Mouse (Mus musculus) neural tube, embryonic 11.5 days (tissue): ENCODE results near the gene Grhpr. TPM values are rescaled to one million over a fixed set of nuclear protein-coding genes. Genes with fewer than 3 reads are reported as not detected.
"Not testable (repeated sequence)": the region's sequence is repeated elsewhere in the genome, so short reads cannot be mapped to it uniquely, and the experiment has no call there.

Experiments used
- ATAC-seq: fragments of 200-750 bp; cut with Nextera tagmentation; 2 replicates; pipeline ENCODE4 v1.8.0; 2017; ENCODE audit warnings: moderate number of reproducible peaks, mild to moderate bottlenecking, moderate TSS enrichment, moderate library complexity; ENCODE audit not compliant: insufficient read depth, low FRiP score, low TSS enrichment
- DNase-seq: peaks from one replicate; pipeline ENCODE4 v3.0.0-alpha.2; 2015; ENCODE audit warnings: low spot score
- H3K27ac ChIP-seq: fragments of 300-500 bp; sonication (generic); 2 replicates; pipeline ENCODE4 v1.5.1; 2014; ENCODE audit warnings: low read depth, mild to moderate bottlenecking, low read length
- H3K27me3 ChIP-seq: fragments of 300-500 bp; sonication (generic); 2 replicates; pipeline ENCODE4 v1.6.1; 2014; ENCODE audit warnings: mild to moderate bottlenecking, low read length, mixed read lengths; ENCODE audit not compliant: control insufficient read depth, insufficient read depth
- H3K36me3 ChIP-seq: fragments of 300-500 bp; sonication (generic); 2 replicates; pipeline ENCODE4 v1.6.1; 2014; ENCODE audit warnings: mild to moderate bottlenecking, low read length, moderate library complexity, mixed read lengths; ENCODE audit not compliant: control insufficient read depth, insufficient read depth
- H3K4me1 ChIP-seq: fragments of 300-500 bp; sonication (generic); 2 replicates; pipeline ENCODE4 v1.6.1; 2014; ENCODE audit warnings: low read length, mixed read lengths; ENCODE audit not compliant: control insufficient read depth, insufficient read depth
- H3K4me2 ChIP-seq: fragments of 300-500 bp; sonication (generic); 2 replicates; pipeline ENCODE4 v1.6.1; 2014; ENCODE audit warnings: low read depth, mild to moderate bottlenecking, moderate library complexity
- H3K4me3 ChIP-seq: fragments of 300-500 bp; sonication (generic); 2 replicates; pipeline ENCODE4 v1.5.1; 2014; ENCODE audit warnings: low read depth, low read length
- H3K9ac ChIP-seq: fragments of 300-500 bp; sonication (generic); 2 replicates; pipeline ENCODE4 v1.6.1; 2014; ENCODE audit warnings: mild to moderate bottlenecking, low read length
- H3K9me3 ChIP-seq: fragments of 300-500 bp; sonication (generic); 2 replicates; pipeline ENCODE4 v1.6.1; 2016; ENCODE audit warnings: low read length; ENCODE audit not compliant: control insufficient read depth
- whole genome bisulfite sequencing: fragments of 180-500 bp; shearing (Covaris S2); extraction: QIAGEN DNeasy Blood & Tissue Kit; methylation state at CpG from one replicate; pipeline ENCODE4 v1.1.7; 2014; 5-methylcytosine and 5-hydroxymethylcytosine counted together
- polyA plus RNA-seq: library from polyadenylated mRNA; unstranded; fragments of >200 nt; fragmentation: Nextera tagmentation; extraction: Ambion mirVana; gene quantifications from 2 replicates; pipeline ENCODE4 v1.2.1, GENCODE M21; 2014

Gene Grhpr
- polyA plus RNA-seq, 1 experiment from 2014 or later = 45.7 TPM

DNA sequence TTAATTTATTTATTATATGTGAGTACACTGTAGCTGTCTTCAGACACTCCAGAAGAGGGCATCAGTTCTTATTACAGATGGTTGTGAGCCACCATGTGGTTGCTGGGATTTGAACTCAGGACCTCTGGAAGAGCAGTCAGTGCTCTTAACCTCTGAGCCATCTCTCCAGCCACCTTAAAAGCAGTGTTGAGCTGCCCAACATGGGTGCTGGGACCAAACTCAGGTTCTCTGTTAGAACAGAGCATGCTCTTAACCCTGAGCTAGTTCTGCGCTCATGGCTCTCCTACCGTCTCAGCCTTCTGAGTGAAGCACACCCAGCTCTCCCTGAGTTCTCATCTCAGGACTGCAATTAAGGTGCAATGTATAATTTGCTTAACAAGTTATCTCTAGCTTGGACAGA lies 35.1 kb upstream of the Grhpr start:
- ATAC-seq, H3K27ac ChIP-seq, DNase-seq, H3K9me3 ChIP-seq, H3K36me3 ChIP-seq, H3K4me2 ChIP-seq, H3K9ac ChIP-seq, H3K4me3 ChIP-seq, H3K4me1 ChIP-seq, H3K27me3 ChIP-seq: not testable (repeated sequence)
- 98% methylated on average over 2 of the region's 2 CpGs for WGBS

DNA sequence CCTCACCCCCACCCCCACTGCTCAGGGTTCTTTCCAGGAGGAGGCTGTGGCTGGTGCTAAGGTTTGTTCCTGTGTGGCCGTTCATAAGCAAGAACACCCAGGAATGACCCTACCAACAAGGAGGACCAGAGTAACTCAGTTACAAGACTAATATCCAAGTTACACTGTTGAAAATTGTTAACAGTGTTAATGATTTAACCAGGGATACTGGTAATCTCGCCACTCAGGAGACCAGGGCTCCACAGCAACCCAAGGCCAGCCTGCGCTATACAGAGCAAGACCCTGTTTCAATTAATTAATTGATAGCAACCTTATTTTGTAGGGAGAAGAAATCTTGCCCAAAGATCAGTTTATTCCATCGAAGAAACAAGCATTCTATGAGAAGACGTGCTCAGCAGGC lies 33.7 kb upstream of the Grhpr start:
- Histone ChIP-seq H3K27me3 (no peaks in the 10 kb centered on the region), H3K9ac (no peak overlapping the region), H3K4me3 (no peak overlapping the region), H3K27ac (no peak overlapping the region), H3K36me3 (no peaks in the 10 kb centered on the region), H3K4me1 (no peaks in the 10 kb centered on the region), H3K4me2 (no peak overlapping the region), H3K9me3 (no peaks in the 10 kb centered on the region)
- WGBS = 87% methylated on average over 5 of the region's 5 CpGs
- ATAC-seq (no peak), DNase-seq (no peak)

DNA sequence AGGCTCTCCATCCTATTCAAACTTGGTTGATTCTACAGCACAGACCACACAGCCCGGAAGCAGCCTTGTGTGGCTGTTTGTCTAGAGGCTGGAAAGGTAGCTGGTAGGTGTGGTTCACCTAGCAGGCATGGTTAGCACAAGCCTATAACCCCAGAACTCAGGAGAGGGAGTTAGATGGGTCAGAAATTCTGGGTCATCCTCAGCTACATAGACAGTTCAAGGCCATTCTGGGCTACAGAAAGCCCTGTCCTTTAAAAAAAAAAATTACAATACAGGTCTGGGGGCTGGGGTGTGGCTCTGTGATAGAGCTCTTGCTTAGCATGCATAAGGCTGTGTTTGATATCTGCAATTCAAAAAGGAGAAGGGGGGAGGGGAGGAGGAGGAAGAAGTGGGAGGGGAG lies 32.9 kb upstream of the Grhpr start:
- H3K36me3 ChIP-seq = no peaks in the 10 kb centered on the region
- H3K4me3 ChIP-seq = no peak overlapping the region
- no peaks in the 10 kb centered on the region for H3K27me3 ChIP-seq
- H3K4me2 ChIP-seq = no peak overlapping the region
- no peak overlapping the region for H3K9ac ChIP-seq
- no peaks in the 10 kb centered on the region for H3K4me1 ChIP-seq
- no peak overlapping the region for H3K27ac ChIP-seq
- ATAC-seq (no peak), DNase-seq (no peak)
- H3K9me3 ChIP-seq = no peaks in the 10 kb centered on the region
- WGBS = 88% methylated on average over 1 of the region's 1 CpGs

DNA sequence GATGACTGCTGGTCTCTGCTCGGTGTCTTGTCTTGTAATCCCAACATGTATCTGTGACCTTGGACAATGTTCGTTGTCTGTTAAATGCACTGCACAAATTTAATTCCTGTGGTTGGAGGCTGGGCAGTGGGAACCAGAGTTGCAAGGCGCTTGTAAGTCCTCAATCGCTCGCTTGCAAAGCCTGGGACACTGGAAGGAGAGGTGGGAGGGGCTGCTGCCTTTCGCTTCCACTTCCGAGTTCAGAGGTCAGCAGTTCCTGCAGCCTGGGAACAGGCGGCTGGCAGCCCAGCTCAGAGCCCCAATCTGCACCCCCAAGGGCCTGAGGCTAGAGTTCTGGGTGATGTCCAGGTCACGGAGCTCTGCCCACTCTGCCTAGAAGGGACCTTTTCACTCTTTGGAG lies 28.2 kb upstream of the Grhpr start:
- no peak overlapping the region for H3K27ac ChIP-seq
- no peaks in the 10 kb centered on the region for H3K4me1 ChIP-seq
- no peak overlapping the region for H3K9ac ChIP-seq
- H3K4me2 ChIP-seq = no peak overlapping the region
- DNase-seq (no peak), ATAC-seq (no peak)
- H3K27me3 ChIP-seq = no peaks in the 10 kb centered on the region
- H3K4me3 ChIP-seq = no peak overlapping the region
- no peaks in the 10 kb centered on the region for H3K9me3 ChIP-seq
- no peaks in the 10 kb centered on the region for H3K36me3 ChIP-seq
- 83% methylated on average over 9 of the region's 9 CpGs for WGBS

DNA sequence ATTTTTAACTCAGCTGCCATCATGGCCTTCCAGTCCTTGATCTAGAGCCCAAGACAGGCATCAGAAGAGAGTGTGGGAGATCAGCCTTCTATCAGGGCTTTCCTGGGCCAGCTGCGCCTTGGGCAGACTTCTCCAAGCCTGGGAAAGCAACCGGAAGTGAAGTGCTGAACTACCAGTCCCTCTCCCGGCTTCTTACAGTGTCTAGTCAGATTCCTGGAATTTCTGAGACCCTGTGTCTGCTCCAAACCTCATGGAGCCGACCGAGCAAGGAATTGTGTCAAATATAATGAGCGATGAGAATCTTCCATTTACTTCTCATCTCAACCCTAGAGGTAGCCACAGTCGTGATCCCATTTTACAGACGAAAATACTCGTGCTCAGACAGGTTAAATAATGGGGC lies 22.4 kb upstream of the Grhpr start:
- ATAC-seq (no peak), DNase-seq (no peak)
- Histone ChIP-seq H3K27ac (no peak overlapping the region), H3K4me2 (no peak overlapping the region), H3K9me3 (no peaks in the 10 kb centered on the region), H3K9ac (no peak overlapping the region), H3K36me3 (no peaks in the 10 kb centered on the region), H3K4me3 (no peak overlapping the region), H3K27me3 (no peaks in the 10 kb centered on the region), H3K4me1 (no peaks in the 10 kb centered on the region)
- WGBS = 91% methylated on average over 9 of the region's 9 CpGs

DNA sequence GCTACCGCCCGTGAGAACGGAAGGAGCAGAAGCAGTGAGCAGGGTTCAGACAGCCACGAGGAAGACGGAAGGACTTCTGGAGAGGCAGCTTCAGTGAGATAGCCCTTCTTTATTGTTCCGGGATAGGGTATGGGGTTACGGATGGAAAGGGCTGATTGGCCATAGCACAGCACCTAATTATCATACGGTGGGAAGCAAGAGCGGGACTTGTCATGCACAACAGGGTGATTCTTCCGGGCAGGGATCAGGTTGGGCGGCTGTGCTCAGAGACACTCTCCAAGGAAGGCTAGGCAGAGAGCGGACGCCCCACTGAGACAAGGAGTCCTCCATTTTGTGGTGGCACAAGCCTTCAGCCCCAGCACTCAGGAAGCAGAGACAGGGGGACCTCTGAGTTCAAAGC lies 22.0 kb upstream of the Grhpr start:
- ATAC-seq (no peak), DNase-seq (no peak)
- H3K4me3 ChIP-seq = no peak overlapping the region
- no peaks in the 10 kb centered on the region for H3K27me3 ChIP-seq
- H3K9ac ChIP-seq = no peak overlapping the region
- H3K36me3 ChIP-seq = no peaks in the 10 kb centered on the region
- H3K27ac ChIP-seq = no peak overlapping the region
- WGBS = 93% methylated on average over 13 of the region's 13 CpGs
- H3K9me3 ChIP-seq = no peaks in the 10 kb centered on the region
- no peaks in the 10 kb centered on the region for H3K4me1 ChIP-seq
- H3K4me2 ChIP-seq = no peak overlapping the region

DNA sequence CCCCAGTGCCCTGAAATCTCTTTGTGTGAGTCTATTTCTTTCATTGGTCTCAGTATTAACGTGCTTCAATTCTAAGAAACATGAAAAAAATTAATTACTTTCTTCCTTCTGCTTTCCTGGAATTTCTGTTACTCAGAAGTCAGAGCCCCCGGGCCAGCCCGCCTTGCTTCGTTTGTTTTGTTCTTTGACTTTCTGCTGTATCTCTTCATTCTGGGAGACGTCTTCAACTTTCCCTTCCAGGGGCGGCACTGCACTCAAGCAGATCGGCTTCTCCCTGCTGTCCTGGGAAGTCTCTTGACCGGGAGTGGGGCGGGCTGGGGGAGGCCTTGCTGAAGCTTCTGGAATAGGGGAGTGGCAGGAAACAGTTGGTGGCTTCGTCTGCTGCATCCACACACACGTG lies 18.0 kb upstream of the Grhpr start:
- H3K36me3 ChIP-seq = no peaks in the 10 kb centered on the region
- no peak overlapping the region for H3K4me3 ChIP-seq
- ATAC-seq (no peak), DNase-seq (no peak)
- 86% methylated on average over 11 of the region's 11 CpGs for WGBS
- H3K4me2 ChIP-seq = no peak overlapping the region
- no peaks in the 10 kb centered on the region for H3K27me3 ChIP-seq
- no peaks in the 10 kb centered on the region for H3K9me3 ChIP-seq
- no peak overlapping the region for H3K9ac ChIP-seq
- no peaks in the 10 kb centered on the region for H3K4me1 ChIP-seq
- H3K27ac ChIP-seq = no peak overlapping the region

DNA sequence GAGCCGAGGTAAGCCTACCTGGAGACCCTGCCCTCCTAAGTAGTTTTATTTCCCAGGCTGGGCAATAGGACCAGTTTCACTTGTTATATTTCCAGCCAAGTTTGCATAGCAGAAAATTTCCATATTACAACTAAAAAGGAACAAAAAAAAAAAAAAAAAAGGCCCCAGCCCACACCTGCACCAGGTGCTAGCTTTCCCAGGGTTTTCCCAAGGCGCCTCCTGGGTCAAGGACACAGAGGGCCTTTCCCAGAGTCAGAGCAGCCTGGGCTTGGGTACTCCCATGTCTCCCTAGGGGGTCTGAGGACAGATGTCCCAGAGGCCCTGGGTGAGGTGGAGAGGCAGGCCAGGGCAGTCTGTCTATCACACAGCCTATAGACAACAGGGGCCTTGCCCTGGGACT lies 16.0 kb upstream of the Grhpr start:
- ATAC-seq = no peak
- Histone ChIP-seq H3K4me2 (no peak overlapping the region), H3K4me1 (no peaks in the 10 kb centered on the region), H3K27me3 (no peaks in the 10 kb centered on the region), H3K27ac (no peak overlapping the region), H3K9me3 (no peaks in the 10 kb centered on the region), H3K36me3 (no peaks in the 10 kb centered on the region), H3K4me3 (no peak overlapping the region), H3K9ac (no peak overlapping the region)
- no peak for DNase-seq
- 93% methylated on average over 2 of the region's 2 CpGs for WGBS

DNA sequence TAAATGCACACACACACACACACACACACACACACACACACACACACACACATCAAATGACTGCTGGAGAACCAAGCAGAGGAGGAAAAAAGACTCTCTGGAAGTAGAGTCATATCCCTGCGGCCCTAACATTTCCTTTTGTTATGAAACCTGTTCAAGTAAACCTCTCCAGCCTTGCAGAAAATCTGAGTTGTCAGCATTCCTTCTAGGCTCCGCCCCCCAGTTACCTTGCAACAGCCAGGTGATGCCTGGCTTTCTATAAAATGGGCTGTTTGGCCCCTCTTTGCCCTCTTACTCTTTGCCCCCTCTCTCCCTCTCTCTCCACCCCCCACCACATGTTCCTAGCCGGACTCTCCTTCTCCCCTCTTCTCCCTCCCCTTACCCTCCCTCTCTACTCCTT lies 15.5 kb upstream of the Grhpr start:
- no peaks in the 10 kb centered on the region for H3K36me3 ChIP-seq
- H3K9me3 ChIP-seq = no peaks in the 10 kb centered on the region
- H3K27me3 ChIP-seq = no peaks in the 10 kb centered on the region
- 80% methylated on average over 3 of the region's 3 CpGs for WGBS
- DNase-seq (no peak), ATAC-seq (no peak)
- H3K27ac ChIP-seq = no peak overlapping the region
- no peak overlapping the region for H3K4me2 ChIP-seq
- no peak overlapping the region for H3K4me3 ChIP-seq
- H3K9ac ChIP-seq = no peak overlapping the region
- no peaks in the 10 kb centered on the region for H3K4me1 ChIP-seq
